Mouse (Mus musculus) fat pad, adult 2 months (tissue): ENCODE data around the gene Ntng1.
"Not testable (repeated sequence)": the region's sequence is repeated elsewhere in the genome, so short reads cannot be mapped to it uniquely, and the experiment has no call there.

Experiments used
- DNase-seq: peaks from one replicate; pipeline ENCODE4 v3.0.0-alpha.2; 2011; ENCODE audit warnings: low read depth, low spot score; ENCODE audit errors: extremely low read depth

The Ntng1 gene

GRCm38 (mm10) chr3:109797354-109797753, 346.5 kb downstream of the Ntng1 start:
- DNase-seq = no peak

GRCm38 (mm10) chr3:109783231-109783630, 360.6 kb downstream of the Ntng1 start:
- DNase-seq = no peak

GRCm38 (mm10) chr3:109782289-109782951, 361.4 kb downstream of the Ntng1 start:
- DNase-seq = no peak

DNA sequence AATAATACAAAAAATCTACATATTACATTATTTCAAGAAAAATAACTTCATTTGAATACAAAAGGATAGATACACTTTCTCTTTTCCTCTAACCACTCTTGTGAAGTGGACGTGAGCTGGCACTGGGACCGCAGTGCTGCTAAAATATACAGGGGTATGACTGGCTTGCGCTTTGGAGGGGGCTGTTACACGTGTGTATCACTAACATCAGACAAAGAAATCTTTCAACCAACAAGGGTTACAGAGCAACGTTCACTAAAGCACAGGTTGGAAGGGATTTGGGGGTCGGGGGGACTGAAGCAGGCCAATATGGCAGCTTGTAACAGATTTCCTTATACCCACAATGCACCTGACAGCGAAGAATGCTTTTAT, 361.9 kb downstream of the Ntng1 start:
- no peak for DNase-seq

GRCm38 (mm10) chr3:109775200-109775599, 368.6 kb downstream of the Ntng1 start:
- no peak for DNase-seq

- no peak for DNase-seq
Measured at GRCm38 (mm10) chr3:109772120-109772519, 371.7 kb downstream of the Ntng1 start.

DNA sequence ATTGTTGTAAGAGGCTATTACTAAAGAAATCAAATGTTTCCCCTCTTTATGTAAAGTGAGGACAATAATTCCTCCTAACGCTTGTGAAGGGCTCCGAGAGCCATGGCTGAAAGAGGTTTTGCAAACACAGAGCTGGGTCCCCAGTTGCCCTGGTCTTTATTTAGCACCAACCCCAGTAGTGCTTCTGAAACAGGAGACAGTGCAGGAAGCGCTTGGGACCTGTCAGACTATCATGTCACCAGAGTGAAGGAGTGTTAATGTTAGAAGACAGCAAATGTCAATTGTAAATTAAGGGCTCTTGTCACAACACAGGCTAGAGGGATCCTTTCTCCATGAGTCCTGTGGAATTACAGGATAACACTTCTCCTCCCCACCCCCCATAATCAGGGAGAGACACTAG, 376.9 kb downstream of the Ntng1 start:
- no peak for DNase-seq

DNA sequence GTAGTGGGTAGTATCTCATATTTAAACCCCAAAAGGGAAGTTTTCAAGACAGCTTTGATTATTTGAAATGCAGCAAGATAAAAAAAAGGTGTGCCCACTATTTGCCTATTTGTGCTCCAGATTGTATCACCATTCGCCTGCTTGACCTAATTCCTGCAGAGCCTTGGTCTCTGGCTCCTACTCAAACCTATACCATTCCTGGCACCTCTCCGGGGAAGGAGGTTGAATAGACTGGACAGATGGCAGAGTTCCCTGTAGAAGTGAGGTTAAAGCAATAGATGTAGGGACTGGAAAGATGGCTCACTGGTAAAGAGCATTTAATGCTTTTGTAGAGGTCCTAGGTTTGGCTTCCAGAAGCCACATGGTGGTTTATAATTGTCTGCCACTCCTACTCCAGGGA, 378.2 kb downstream of the Ntng1 start:
- DNase-seq = no peak

DNA sequence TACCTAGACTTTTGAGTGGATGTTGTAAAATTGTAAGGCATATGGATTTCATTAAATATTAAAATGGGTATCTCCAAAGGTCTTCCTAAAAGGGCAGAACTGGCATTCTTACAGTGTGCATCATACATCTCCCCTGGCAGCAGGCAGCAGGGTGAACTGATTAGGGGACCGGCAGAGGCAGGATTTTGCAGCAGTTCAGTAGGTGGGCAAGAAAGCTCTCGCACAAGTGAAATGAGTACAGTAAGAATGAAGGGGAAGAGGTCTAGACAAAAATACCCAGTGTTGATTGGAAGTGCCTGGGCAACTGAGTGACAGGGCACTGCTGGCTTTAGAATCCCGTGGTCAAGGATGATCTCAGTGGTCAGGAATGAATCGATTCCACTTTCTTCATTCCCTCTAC, 378.7 kb downstream of the Ntng1 start:
- DNase-seq = no peak

GRCm38 (mm10) chr3:109756426-109756825, 387.4 kb downstream of the Ntng1 start:
- DNase-seq = no peak

- DNase-seq = not testable (repeated sequence)
Measured at GRCm38 (mm10) chr3:109747593-109747992, 396.2 kb downstream of the Ntng1 start.

DNA sequence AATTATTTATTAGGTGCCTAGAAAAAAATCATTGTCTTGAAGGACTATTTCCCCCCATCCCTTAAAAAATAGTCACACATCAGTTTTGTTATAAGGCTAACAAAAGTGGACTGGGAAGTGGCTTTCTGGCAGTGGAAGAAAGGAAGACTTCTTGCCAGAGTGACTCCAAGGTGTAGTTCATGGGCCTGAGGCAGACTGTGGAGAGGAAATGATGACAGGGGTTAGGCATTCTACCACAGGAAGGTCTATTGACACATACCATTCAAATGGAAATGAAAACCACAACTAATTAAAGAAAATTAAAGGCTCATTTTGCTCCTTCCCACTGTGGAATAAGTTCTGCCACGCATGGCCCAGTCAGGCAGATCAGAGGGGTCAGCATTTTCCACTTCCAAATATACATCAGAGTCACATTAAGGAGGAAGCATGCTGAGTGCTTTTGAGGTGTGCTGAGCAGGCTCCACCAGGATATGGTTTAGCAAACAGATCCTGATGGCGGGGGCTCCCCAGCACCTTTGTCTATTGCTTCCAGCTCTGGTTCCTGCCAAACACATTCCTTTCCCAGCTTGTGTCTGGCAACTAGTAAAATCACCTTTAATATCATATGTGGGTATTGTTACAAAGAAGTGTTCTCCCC, 403.2 kb downstream of the Ntng1 start:
- no peak for DNase-seq

DNA sequence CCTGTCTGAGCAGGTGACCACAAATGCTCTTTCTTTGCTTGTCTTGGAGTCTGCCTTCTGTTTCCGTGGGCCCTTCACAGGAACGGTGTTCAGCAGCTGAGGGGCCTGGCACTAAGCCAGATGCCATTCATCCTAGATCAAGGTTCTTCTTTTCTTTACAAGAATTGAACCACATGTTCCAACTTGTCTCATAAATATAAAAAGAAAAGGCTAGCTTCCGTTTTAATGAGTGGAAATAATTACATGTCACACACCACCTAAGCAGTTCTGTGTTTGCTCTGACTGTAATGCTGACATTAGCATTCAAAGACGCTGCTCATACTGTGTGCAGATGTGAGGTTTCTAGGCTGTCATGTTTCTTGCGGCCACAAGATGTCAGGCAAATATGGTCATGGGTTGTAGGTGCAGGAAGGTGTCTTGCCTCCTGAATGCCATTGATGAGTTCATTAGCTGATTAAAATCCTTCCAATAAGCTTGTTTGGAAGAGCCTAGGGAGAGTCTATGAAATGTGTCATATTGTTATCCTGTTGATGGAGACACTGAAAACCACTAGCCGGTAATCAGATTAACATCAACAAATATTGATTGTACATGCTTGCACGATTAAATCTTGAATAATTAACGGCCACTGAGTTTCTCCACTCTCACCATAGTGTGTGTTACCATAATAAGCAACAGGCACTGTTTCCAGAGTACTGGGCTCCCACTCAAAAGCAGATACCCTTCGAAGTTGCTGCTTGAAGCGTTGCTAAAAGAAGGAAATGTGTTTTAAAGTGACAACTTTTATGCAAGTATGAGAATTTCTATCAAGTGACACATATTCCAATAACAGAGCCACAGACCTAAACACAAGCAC, 411.3 kb downstream of the Ntng1 start:
- DNase-seq = no peak

GRCm38 (mm10) chr3:109731592-109732230, 412.1 kb downstream of the Ntng1 start:
- DNase-seq = no peak
